Mouse (Mus musculus): ENCODE data around the gene Aen. TPM values are rescaled to one million over a fixed set of nuclear protein-coding genes. Genes with fewer than 3 reads are reported as not detected.

Aen gene
- total and polyA plus RNA-seq, 2 experiments from 2014 or later: 43.0 to 54.4 TPM

DNA sequence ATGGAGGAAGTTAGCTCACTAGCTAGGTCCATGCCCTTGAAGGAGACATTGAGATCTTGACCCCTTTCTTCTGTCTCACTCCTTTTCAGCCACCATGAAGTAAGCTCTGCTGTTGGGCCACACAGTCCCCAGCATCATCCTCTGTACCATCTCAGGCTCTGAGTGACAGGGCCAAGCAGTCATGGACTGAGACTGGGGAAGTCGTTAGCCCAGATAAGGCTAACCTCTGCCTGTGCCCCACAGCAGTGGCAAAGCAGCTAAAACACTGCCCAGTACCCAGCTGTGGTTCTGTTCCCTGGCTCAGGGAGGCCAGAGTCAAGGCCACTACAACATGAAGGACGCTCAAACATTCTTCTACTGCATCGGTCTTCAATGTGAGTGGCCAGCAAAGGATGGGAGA is 31.6 kb downstream of the Aen start:
- H3K4me3 ChIP-seq (ENCODE audit: low read length): no peak overlapping the region
- WGBS: 84% methylated on average over 3 of the region's 3 CpGs
- H3K36me3 ChIP-seq (ENCODE audit: insufficient read depth, low read length): no peaks in the 10 kb centered on the region
- ATAC-seq (no peak), DNase-seq (ENCODE audit: low spot score) (no peak)
- H3K9ac ChIP-seq (replicated peaks; ENCODE audit: low read length): no peak overlapping the region
- H3K27me3 ChIP-seq (ENCODE audit: insufficient read depth, low read length): no peaks in the 10 kb centered on the region
- H3K4me1 ChIP-seq (ENCODE audit: insufficient read depth, low read length): no peaks in the 10 kb centered on the region
- H3K9me3 ChIP-seq (ENCODE audit: low read length): no peaks in the 10 kb centered on the region
- TF ChIP-seq CTCF (IDR thresholded peaks at IDR 0.05; ENCODE audit: low read depth): no peak
- H3K27ac ChIP-seq: no peak overlapping the region
- H3K4me2 ChIP-seq (ENCODE audit: low read depth, low read length): no peak overlapping the region

- no peak overlapping the region for H3K27ac ChIP-seq
- 52% methylated on average over 19 of the region's 19 CpGs for WGBS
- H3K9me3 ChIP-seq (ENCODE audit: low read length): no peaks in the 10 kb centered on the region
- DNase-seq (ENCODE audit: low spot score): no peak
- no peaks in the 10 kb centered on the region for H3K36me3 ChIP-seq (ENCODE audit: insufficient read depth, low read length)
- no peak for ATAC-seq
- TF ChIP-seq CTCF (IDR thresholded peaks at IDR 0.05; ENCODE audit: low read depth): no peak
- no peaks in the 10 kb centered on the region for H3K27me3 ChIP-seq (ENCODE audit: insufficient read depth, low read length)
- H3K4me1 ChIP-seq (ENCODE audit: insufficient read depth, low read length): no peaks in the 10 kb centered on the region
- H3K4me3 ChIP-seq (ENCODE audit: low read length): no peak overlapping the region
- no peak overlapping the region for H3K4me2 ChIP-seq (ENCODE audit: low read depth, low read length)
- no peak overlapping the region for H3K9ac ChIP-seq (replicated peaks; ENCODE audit: low read length)
Measured at GRCm38 (mm10) chr7:78938957-78939602, 43.4 kb downstream of the Aen start.

GRCm38 (mm10) chr7:78940971-78941370 is 45.3 kb downstream of the Aen start:
- no peak overlapping the region for H3K4me2 ChIP-seq (ENCODE audit: low read depth, low read length)
- TF ChIP-seq CTCF (IDR thresholded peaks at IDR 0.05; ENCODE audit: low read depth): no peak
- H3K9ac ChIP-seq (replicated peaks; ENCODE audit: low read length): no peak overlapping the region
- DNase-seq (ENCODE audit: low spot score): no peak
- ATAC-seq: no peak
- no peak overlapping the region for H3K27ac ChIP-seq
- H3K27me3 ChIP-seq (ENCODE audit: insufficient read depth, low read length): no peaks in the 10 kb centered on the region
- no peak overlapping the region for H3K4me3 ChIP-seq (ENCODE audit: low read length)
- no peaks in the 10 kb centered on the region for H3K4me1 ChIP-seq (ENCODE audit: insufficient read depth, low read length)
- no peaks in the 10 kb centered on the region for H3K9me3 ChIP-seq (ENCODE audit: low read length)
- 75% methylated on average over 3 of the region's 3 CpGs for WGBS
- H3K36me3 ChIP-seq (ENCODE audit: insufficient read depth, low read length): no peaks in the 10 kb centered on the region

- TF ChIP-seq CTCF (IDR thresholded peaks at IDR 0.05; ENCODE audit: low read depth): no peak
- Histone ChIP-seq H3K27me3 (ENCODE audit: insufficient read depth, low read length) (no peaks in the 10 kb centered on the region), H3K4me1 (ENCODE audit: insufficient read depth, low read length) (no peaks in the 10 kb centered on the region), H3K36me3 (ENCODE audit: insufficient read depth, low read length) (no peaks in the 10 kb centered on the region), H3K4me3 (ENCODE audit: low read length) (no peak overlapping the region), H3K27ac (no peak overlapping the region), H3K4me2 (ENCODE audit: low read depth, low read length) (no peak overlapping the region), H3K9me3 (ENCODE audit: low read length) (no peaks in the 10 kb centered on the region), H3K9ac (replicated peaks; ENCODE audit: low read length) (no peak overlapping the region)
- ATAC-seq (no peak), DNase-seq (ENCODE audit: low spot score) (no peak)
- WGBS: 90% methylated on average over 2 of the region's 2 CpGs
Measured at GRCm38 (mm10) chr7:78942544-78942943, 46.9 kb downstream of the Aen start.

GRCm38 (mm10) chr7:78953886-78954572 is 58.4 kb downstream of the Aen start:
- H3K9me3 ChIP-seq (ENCODE audit: low read length): no peaks in the 10 kb centered on the region
- H3K27ac ChIP-seq: no peak overlapping the region
- no peak for TF ChIP-seq CTCF (IDR thresholded peaks at IDR 0.05; ENCODE audit: low read depth)
- ATAC-seq (peak; percentile 75; the same call in 1 of the 2 replicates), DNase-seq (ENCODE audit: low spot score) (peak; percentile 36)
- WGBS: 29% methylated on average over 11 of the region's 11 CpGs
- H3K27me3 ChIP-seq (ENCODE audit: insufficient read depth, low read length): no peaks in the 10 kb centered on the region
- no peak overlapping the region for H3K4me3 ChIP-seq (ENCODE audit: low read length)
- no peaks in the 10 kb centered on the region for H3K36me3 ChIP-seq (ENCODE audit: insufficient read depth, low read length)
- H3K4me2 ChIP-seq (ENCODE audit: low read depth, low read length): no peak overlapping the region
- H3K4me1 ChIP-seq (ENCODE audit: insufficient read depth, low read length): peaks cover 7% of the 10 kb centered on the region; the same call in 1 of the 2 replicates
- no peak overlapping the region for H3K9ac ChIP-seq (replicated peaks; ENCODE audit: low read length)

GRCm38 (mm10) chr7:78954619-78955018 is 59.0 kb downstream of the Aen start:
- DNase-seq (ENCODE audit: low spot score): no peak
- no peak for ATAC-seq
- no peaks in the 10 kb centered on the region for H3K36me3 ChIP-seq (ENCODE audit: insufficient read depth, low read length)
- no peaks in the 10 kb centered on the region for H3K9me3 ChIP-seq (ENCODE audit: low read length)
- H3K27ac ChIP-seq: no peak overlapping the region
- H3K9ac ChIP-seq (replicated peaks; ENCODE audit: low read length): no peak overlapping the region
- H3K27me3 ChIP-seq (ENCODE audit: insufficient read depth, low read length): no peaks in the 10 kb centered on the region
- peaks cover 7% of the 10 kb centered on the region; the same call in 1 of the 2 replicates for H3K4me1 ChIP-seq (ENCODE audit: insufficient read depth, low read length)
- WGBS: 67% methylated on average over 6 of the region's 6 CpGs
- no peak overlapping the region for H3K4me3 ChIP-seq (ENCODE audit: low read length)
- H3K4me2 ChIP-seq (ENCODE audit: low read depth, low read length): no peak overlapping the region
- TF ChIP-seq CTCF (IDR thresholded peaks at IDR 0.05; ENCODE audit: low read depth): no peak

- no peak overlapping the region for H3K4me2 ChIP-seq (ENCODE audit: low read depth, low read length)
- DNase-seq (ENCODE audit: low spot score) (peak; percentile 38), ATAC-seq (no peak)
- no peaks in the 10 kb centered on the region for H3K9me3 ChIP-seq (ENCODE audit: low read length)
- no peak for TF ChIP-seq CTCF (IDR thresholded peaks at IDR 0.05; ENCODE audit: low read depth)
- no peaks in the 10 kb centered on the region for H3K27me3 ChIP-seq (ENCODE audit: insufficient read depth, low read length)
- peaks cover 7% of the 10 kb centered on the region; the same call in 1 of the 2 replicates for H3K4me1 ChIP-seq (ENCODE audit: insufficient read depth, low read length)
- H3K27ac ChIP-seq: no peak overlapping the region
- no peak overlapping the region for H3K9ac ChIP-seq (replicated peaks; ENCODE audit: low read length)
- H3K4me3 ChIP-seq (ENCODE audit: low read length): no peak overlapping the region
- 66% methylated on average over 6 of the region's 6 CpGs for WGBS
- H3K36me3 ChIP-seq (ENCODE audit: insufficient read depth, low read length): no peaks in the 10 kb centered on the region
Measured at GRCm38 (mm10) chr7:78955086-78955485, 59.4 kb downstream of the Aen start.

All from hindbrain, postnatal 0 days (tissue).